Mouse (Mus musculus) heart, embryonic 14.5 days (tissue): ENCODE results near the gene Synpo2. TPM values are rescaled to one million over a fixed set of nuclear protein-coding genes. Genes with fewer than 3 reads are reported as not detected.

Experiments
- ATAC-seq: fragments of 200-750 bp; cut with Nextera tagmentation; 2 replicates; pipeline ENCODE4 v1.8.0; 2017; ENCODE audit warnings: low read depth, moderate TSS enrichment; ENCODE audit not compliant: insufficient number of reproducible peaks, insufficient read depth, low FRiP score
- H3K27ac ChIP-seq, 2 experiments: fragments of 200-500 bp in 1 of 2; fragments of 300-500 bp in 1 of 2; sonication (generic) in 1 of 2; replicated peaks in 1 of 2; 2 replicates each; pipeline ENCODE4 v1.5.1; 2012 to 2014; ENCODE audit warnings: low read depth in 2 of 2, low read length in 2 of 2, control low read depth in 1 of 2, mild to moderate bottlenecking in 1 of 2, mixed read lengths in 1 of 2; ENCODE audit not compliant: control insufficient read depth in 1 of 2, insufficient read depth in 1 of 2
- H3K27me3 ChIP-seq: fragments of 300-500 bp; sonication (generic); 2 replicates; pipeline ENCODE4 v1.6.1; 2014; ENCODE audit warnings: mild to moderate bottlenecking, low read length, control low read depth; ENCODE audit not compliant: control insufficient read depth, insufficient read depth
- H3K36me3 ChIP-seq: fragments of 300-500 bp; sonication (generic); 2 replicates; pipeline ENCODE4 v1.6.1; 2014; ENCODE audit warnings: mild to moderate bottlenecking, control low read depth, low read length, mixed read lengths; ENCODE audit not compliant: control insufficient read depth, insufficient read depth
- H3K4me1 ChIP-seq, 2 experiments: fragments of 200-500 bp in 1 of 2; fragments of 300-500 bp in 1 of 2; sonication (generic) in 1 of 2; 2 replicates each; pipeline ENCODE4 v1.6.1; 2012 to 2014; ENCODE audit warnings: low read length in 2 of 2, control low read depth in 1 of 2, mixed read lengths in 1 of 2; ENCODE audit not compliant: control insufficient read depth in 2 of 2, insufficient read depth in 2 of 2
- H3K4me2 ChIP-seq: fragments of 300-500 bp; sonication (generic); 2 replicates; pipeline ENCODE4 v1.6.1; 2014; ENCODE audit warnings: mild to moderate bottlenecking, low read length
- H3K4me3 ChIP-seq, 2 experiments: fragments of 200-500 bp in 1 of 2; fragments of 300-500 bp in 1 of 2; sonication (generic) in 1 of 2; 2 replicates each; pipeline ENCODE4 v1.5.1; 2012 to 2014; ENCODE audit warnings: low read length in 2 of 2, mild to moderate bottlenecking in 2 of 2, control low read depth in 1 of 2, low read depth in 1 of 2, moderate library complexity in 1 of 2; ENCODE audit not compliant: control insufficient read depth in 1 of 2, insufficient read depth in 1 of 2
- H3K9ac ChIP-seq: fragments of 300-500 bp; sonication (generic); 2 replicates; pipeline ENCODE4 v1.6.1; 2014; ENCODE audit warnings: mild to moderate bottlenecking, low read length
- H3K9me3 ChIP-seq: fragments of 300-500 bp; sonication (generic); 2 replicates; pipeline ENCODE4 v1.6.1; 2016; ENCODE audit warnings: low read length, control low read depth; ENCODE audit not compliant: control insufficient read depth
- WGBS: fragments of 180-500 bp; shearing (Covaris S2); extraction: QIAGEN DNeasy Blood & Tissue Kit; methylation state at CpG from one replicate; pipeline ENCODE4 v1.1.7; 2014; 5-methylcytosine and 5-hydroxymethylcytosine counted together
- polyA plus RNA-seq: library from polyadenylated mRNA; unstranded; fragments of >200 nt; fragmentation: Nextera tagmentation; extraction: Ambion mirVana; gene quantifications from 2 replicates; pipeline ENCODE4 v1.2.1, GENCODE M21; 2014

Synpo2 gene
- polyA plus RNA-seq, 1 experiment from 2014 or later = 14.4 TPM

DNA sequence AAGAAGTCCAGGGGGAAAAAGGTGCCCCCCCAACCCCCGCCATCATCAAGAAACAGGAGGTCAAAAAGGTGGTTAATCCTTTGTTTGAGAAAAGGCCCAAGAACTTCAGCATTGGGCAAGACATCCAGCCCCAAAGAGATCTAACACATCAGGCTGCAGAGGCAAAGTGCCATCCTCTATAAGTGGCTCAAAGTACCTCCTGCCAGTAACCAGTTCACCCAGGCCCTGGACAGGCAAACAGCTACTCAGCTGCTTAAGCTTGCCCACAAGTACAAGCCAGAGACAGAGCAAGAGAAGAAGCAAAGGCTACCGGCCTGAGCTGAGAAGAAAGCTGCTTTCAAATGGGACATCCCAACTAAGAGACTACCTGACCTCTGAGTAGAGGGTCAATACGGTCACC lies 93.7 kb downstream of the Synpo2 start:
- Histone ChIP-seq H3K4me2 (no peak overlapping the region), H3K27me3 (no peaks in the 10 kb centered on the region), H3K9me3 (no peaks in the 10 kb centered on the region), H3K9ac (no peak overlapping the region), H3K36me3 (no peaks in the 10 kb centered on the region), H3K4me3 (no peak overlapping the region), H3K4me1 (peaks cover 21 to 43% of the 10 kb centered on the region in 2 experiments), H3K27ac (0 out of 4 replicates have a peak overlapping the region, but pooled peaks of 1 of the 2 experiments have one; percentile 28)
- ATAC-seq = no peak
- WGBS = 80% methylated on average over 3 of the region's 3 CpGs

DNA sequence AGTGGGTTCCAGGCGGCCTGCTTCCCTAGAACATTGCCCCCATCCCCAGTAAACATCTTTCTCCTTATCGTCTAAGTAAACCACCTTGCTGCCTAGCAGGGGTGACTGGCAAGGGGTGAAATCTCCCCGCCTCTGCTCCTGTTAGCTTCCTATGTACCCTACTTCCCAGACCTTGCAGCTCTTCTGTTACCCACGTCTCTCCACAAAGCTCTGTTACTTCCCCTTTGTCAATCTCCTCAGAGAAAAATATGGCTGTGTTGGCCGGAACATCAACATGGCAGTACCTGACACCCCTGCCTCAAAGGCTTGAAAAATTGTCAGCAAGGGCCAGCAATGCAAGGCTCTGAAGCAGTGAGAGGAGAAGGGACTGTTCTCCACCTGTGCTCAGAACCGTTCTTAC lies 94.9 kb downstream of the Synpo2 start:
- Histone ChIP-seq H3K36me3 (no peaks in the 10 kb centered on the region), H3K9ac (no peak overlapping the region), H3K27ac (no peak overlapping the region), H3K4me2 (no peak overlapping the region), H3K27me3 (no peaks in the 10 kb centered on the region), H3K9me3 (no peaks in the 10 kb centered on the region), H3K4me3 (no peak overlapping the region), H3K4me1 (peaks cover 17 to 35% of the 10 kb centered on the region in 2 experiments)
- WGBS = 73% methylated on average over 6 of the region's 6 CpGs
- ATAC-seq = no peak

DNA sequence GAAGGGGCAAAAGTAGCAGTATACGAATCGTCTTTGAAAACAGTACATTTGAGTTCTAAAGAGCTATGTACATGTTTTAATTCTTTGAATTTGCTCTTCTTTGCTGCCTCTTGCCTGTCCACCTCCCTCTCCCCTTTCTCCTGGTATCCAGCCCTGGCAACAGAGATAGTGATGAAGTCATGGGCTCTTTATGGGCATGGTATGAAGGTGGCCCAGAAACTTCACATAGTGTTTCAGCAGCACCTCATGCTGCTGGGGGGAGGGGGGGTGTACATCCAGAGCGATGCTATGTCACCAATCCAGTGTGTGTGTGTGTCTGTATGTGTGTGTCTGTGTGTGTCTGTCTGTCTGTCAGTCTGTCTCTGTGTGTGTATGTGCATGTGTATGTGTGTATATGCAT lies 95.8 kb downstream of the Synpo2 start:
- peaks cover 13 to 33% of the 10 kb centered on the region in 2 experiments for H3K4me1 ChIP-seq
- H3K27me3 ChIP-seq = no peaks in the 10 kb centered on the region
- ATAC-seq = peak; percentile 43; the same call in 1 of the 2 replicates
- 77% methylated on average over 3 of the region's 3 CpGs for WGBS
- H3K27ac ChIP-seq = no peak overlapping the region
- H3K9ac ChIP-seq = no peak overlapping the region; the same call in 1 of the 2 replicates
- no peaks in the 10 kb centered on the region for H3K9me3 ChIP-seq
- H3K36me3 ChIP-seq = no peaks in the 10 kb centered on the region
- no peak overlapping the region for H3K4me3 ChIP-seq
- no peak overlapping the region for H3K4me2 ChIP-seq

DNA sequence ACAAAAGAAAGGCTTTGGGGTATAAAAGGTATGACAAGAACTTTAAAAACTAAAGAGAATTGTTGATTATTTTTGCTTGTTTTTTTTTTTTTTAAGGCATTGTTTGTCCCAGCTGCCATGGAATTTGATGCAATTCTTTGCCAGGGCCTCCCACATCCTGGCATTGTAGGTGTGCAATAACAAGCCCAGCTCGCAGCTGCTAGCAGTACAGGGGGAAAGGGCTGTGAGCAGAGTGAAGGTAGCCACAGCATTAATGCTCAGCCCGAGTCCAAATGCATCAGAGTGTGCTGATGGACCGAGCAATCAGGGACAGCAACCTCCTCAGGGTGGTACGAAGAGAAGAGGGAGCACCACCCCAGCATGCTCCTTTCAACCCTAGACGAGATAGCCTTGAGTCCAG lies 96.3 kb downstream of the Synpo2 start:
- Histone ChIP-seq H3K9ac (no peak overlapping the region), H3K36me3 (no peaks in the 10 kb centered on the region)

DNA sequence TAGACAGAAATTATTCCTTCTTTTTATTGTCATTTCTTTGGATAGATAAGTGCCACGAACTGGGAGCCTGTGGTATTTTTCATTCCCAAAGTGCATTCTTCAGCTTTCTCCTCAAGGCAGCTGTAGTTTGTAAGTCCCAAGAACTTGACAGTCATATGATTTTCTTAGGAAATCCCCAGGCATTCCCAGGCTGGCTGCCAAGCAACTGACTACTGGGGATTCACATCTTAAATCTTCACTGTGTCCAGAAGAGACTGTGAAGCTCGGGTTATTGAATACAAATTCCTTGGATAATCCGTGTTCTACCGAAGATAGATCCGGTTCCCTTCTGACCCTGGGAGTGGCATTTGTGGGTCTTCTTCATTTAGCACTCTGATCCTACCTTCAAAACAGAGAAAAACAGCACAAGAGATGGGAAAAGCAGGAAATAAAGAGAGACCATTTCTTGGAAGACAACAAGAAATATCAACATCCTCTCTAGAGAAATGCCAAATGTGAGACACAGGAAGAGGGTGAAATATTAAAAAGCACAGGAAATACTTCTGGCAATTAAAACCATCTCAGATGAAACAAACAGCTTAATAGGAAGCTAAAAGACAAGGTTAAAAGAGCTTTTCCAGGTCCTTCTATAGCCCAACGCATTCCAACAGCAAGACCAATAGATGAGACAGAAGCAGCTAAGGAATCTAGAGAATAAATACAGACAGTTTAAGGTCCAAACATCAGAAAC lies 97.5 kb downstream of the Synpo2 start:
- Histone ChIP-seq H3K4me2 (no peak overlapping the region), H3K27ac (peak overlapping the region; percentile 33 to 54; a peak in 1 of 4 replicates), H3K36me3 (no peaks in the 10 kb centered on the region)

More for the DNA sequence above, 96.3 kb downstream of the Synpo2 start:
- no peak overlapping the region for H3K4me3 ChIP-seq
- ATAC-seq = no peak
- H3K27me3 ChIP-seq = no peaks in the 10 kb centered on the region
- peaks cover 13 to 33% of the 10 kb centered on the region in 2 experiments for H3K4me1 ChIP-seq
- no peak overlapping the region for H3K4me2 ChIP-seq
- H3K27ac ChIP-seq = no peak overlapping the region
- H3K9me3 ChIP-seq = no peaks in the 10 kb centered on the region
- 62% methylated on average over 5 of the region's 5 CpGs for WGBS

DNA sequence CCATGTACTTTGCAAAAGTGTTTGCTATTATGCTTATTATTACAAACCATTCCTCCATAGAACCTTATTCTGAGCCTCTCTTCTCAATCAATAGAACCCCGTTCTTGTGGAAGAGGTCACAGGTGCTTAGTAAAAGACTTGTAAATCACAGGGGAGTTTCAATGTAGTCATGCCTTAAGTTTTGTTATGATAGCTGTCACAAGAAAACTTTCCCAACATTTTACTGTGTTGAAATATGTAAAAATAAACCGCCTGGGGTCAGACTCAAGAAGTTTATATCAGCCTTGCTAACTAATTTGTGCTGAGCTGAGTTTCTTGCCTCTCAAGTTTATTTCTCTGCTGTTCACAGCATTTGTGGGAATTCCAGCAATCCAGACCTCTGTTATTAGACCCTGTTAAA lies 103.8 kb downstream of the Synpo2 start:
- no peak overlapping the region for H3K27ac ChIP-seq
- H3K9ac ChIP-seq = no peak overlapping the region
- peaks cover 8 to 19% of the 10 kb centered on the region in 2 experiments for H3K4me1 ChIP-seq
- no peak overlapping the region for H3K4me3 ChIP-seq
- no peaks in the 10 kb centered on the region for H3K9me3 ChIP-seq
- H3K4me2 ChIP-seq = no peak overlapping the region
- no peaks in the 10 kb centered on the region for H3K27me3 ChIP-seq
- WGBS = 76% methylated on average over 2 of the region's 2 CpGs
- no peaks in the 10 kb centered on the region for H3K36me3 ChIP-seq
- ATAC-seq = no peak

More for the DNA sequence above, 97.5 kb downstream of the Synpo2 start:
- H3K27me3 ChIP-seq = no peaks in the 10 kb centered on the region
- ATAC-seq = no peak
- WGBS = 54% methylated on average over 6 of the region's 6 CpGs
- no peaks in the 10 kb centered on the region for H3K9me3 ChIP-seq
- no peak overlapping the region for H3K4me3 ChIP-seq
- H3K9ac ChIP-seq = no peak overlapping the region
- peaks cover 11 to 26% of the 10 kb centered on the region in 2 experiments for H3K4me1 ChIP-seq

DNA sequence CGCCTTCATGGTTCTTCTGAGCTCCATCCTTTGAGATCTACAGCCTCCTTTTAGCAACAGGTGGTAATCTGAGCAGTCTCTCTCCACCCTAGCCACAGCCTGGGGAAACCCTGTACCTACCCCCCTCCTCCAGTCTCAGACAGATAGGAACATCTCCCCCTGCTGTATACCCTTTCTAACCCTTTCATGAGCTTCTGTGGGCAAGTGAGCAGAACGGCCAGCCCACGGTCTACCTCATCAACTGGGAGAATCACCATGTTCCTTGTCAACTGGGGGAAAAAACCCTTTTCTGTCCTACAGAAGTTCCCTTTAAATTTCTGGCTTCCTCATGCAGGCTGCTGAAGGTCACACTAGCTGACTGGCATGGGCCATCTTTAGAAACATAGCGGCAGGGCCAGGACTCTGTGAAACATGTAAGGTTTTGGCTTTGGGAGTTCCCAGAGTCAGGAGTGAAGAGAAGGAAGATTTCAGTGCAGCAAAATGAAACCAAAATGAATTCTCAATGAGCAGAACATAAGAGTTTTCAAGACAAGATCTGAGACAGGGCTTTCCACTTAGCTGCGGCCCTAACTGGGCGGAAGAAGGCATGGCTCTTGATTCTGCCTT lies 104.7 kb downstream of the Synpo2 start:
- no peaks in the 10 kb centered on the region for H3K36me3 ChIP-seq
- peak overlapping the region in 1 of 2 experiments; percentile 14; a peak in 1 of 4 replicates for H3K27ac ChIP-seq
- ATAC-seq = no peak
- H3K9me3 ChIP-seq = no peaks in the 10 kb centered on the region
- WGBS = 74% methylated on average over 6 of the region's 6 CpGs
- no peaks in the 10 kb centered on the region for H3K27me3 ChIP-seq
- no peak overlapping the region for H3K9ac ChIP-seq
- peaks cover 8 to 19% of the 10 kb centered on the region in 2 experiments for H3K4me1 ChIP-seq
- H3K4me2 ChIP-seq = no peak overlapping the region
- H3K4me3 ChIP-seq = no peak overlapping the region
